Mouse (Mus musculus): ENCODE results near the gene Slc26a10. TPM values are rescaled to one million over a fixed set of nuclear protein-coding genes. Genes with fewer than 3 reads are reported as not detected.

Slc26a10 gene
- polyA plus RNA-seq, 2 experiments, result 1.3 to 1.7 TPM

DNA sequence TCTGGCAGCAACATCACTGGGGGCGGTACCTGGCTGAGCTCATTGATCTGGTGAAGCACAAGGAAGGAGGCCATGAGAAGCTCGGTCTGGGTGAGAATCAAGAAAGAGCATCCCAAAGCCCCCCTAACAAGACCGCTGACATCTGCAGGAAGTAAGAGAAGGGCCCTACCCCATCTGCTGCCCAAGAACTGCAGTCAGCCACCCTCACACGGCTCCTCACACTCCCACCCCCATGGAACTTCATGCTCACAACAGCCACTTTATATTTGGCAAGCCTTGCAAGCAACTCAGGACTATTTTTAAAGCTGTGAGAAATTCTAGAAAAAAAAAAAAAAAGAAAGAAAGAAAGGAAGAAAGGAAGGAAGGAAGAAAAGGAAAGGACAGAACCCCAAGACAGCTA is 28.5 kb upstream of the Slc26a10 start:
- Histone ChIP-seq H3K4me3 (ENCODE audit: insufficient read depth in 1 of 2, low read depth in 2 of 2, low read length in 2 of 2) (0 out of 4 replicates have a peak overlapping the region, but pooled peaks of 1 of the 2 experiments have one; percentile 89), H3K9me3 (ENCODE audit: control insufficient read depth, low read length) (no peaks in the 10 kb centered on the region), H3K36me3 (replicated peaks; ENCODE audit: control insufficient read depth, insufficient read depth, low read depth) (peaks cover 54% of the 10 kb centered on the region), H3K4me1 (replicated peaks; ENCODE audit: control insufficient read depth in 2 of 2, insufficient read depth in 2 of 2, low read length in 1 of 2) (peaks cover 39 to 50% of the 10 kb centered on the region in 2 experiments), H3K27me3 (ENCODE audit: control insufficient read depth, insufficient read depth, low read length) (no peaks in the 10 kb centered on the region), H3K27ac (peak overlapping the region; percentile 80), H3K9ac (replicated peaks) (peak overlapping the region; percentile 88), H3K4me2 (ENCODE audit: low read depth) (peak overlapping the region; percentile 88)
- ATAC-seq (ENCODE audit: insufficient read depth) (no peak), DNase-seq (ENCODE audit: low read depth in 3 of 3, low spot score in 3 of 3) (no peak)
- TF ChIP-seq EP300 (IDR thresholded peaks at IDR 0.05; ENCODE audit: low read depth) (no peak), CTCF (IDR thresholded peaks at IDR 0.05; ENCODE audit: low read depth) (no peak)
- WGBS (ENCODE audit: insufficient replicate concordance), result 83% methylated on average over 4 of the region's 4 CpGs

DNA sequence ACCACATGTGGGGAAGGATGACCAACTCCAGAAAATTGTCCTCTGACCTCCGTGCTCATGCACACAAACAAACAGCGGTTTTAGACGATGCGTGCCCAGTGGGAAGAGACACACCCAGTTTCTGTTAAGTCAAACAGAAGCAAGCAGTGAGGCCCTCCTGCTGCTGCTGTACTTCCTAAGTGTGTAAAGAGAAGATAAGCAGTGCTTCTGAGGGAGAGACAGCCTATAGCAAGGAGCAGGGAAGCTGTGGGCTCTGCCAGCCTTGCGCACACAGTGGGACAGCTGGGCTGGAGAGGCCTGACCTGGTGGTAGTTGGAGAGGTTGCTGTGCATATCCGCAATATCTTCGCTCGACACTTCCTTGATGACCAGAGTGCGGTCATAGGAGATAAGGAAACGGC is 24.9 kb upstream of the Slc26a10 start:
- peak; percentile 89 for ATAC-seq (ENCODE audit: insufficient read depth)
- H3K4me2 ChIP-seq (ENCODE audit: low read depth), result peak overlapping the region; percentile 91
- DNase-seq (ENCODE audit: low read depth in 3 of 3, low spot score in 3 of 3), result peak; percentile 83 to 89 (median 85)
- H3K27me3 ChIP-seq (ENCODE audit: control insufficient read depth, insufficient read depth, low read length), result no peaks in the 10 kb centered on the region
- no peaks in the 10 kb centered on the region for H3K9me3 ChIP-seq (ENCODE audit: control insufficient read depth, low read length)
- peaks cover 59 to 62% of the 10 kb centered on the region in 2 experiments for H3K4me1 ChIP-seq (replicated peaks; ENCODE audit: control insufficient read depth in 2 of 2, insufficient read depth in 2 of 2, low read length in 1 of 2)
- 10% methylated on average over 10 of the region's 10 CpGs for WGBS (ENCODE audit: insufficient replicate concordance)
- peak overlapping the region; percentile 52 to 53 for H3K4me3 ChIP-seq (ENCODE audit: insufficient read depth in 1 of 2, low read depth in 2 of 2, low read length in 2 of 2)
- H3K27ac ChIP-seq, result peak overlapping the region; percentile 100
- peak overlapping the region; percentile 85 for H3K9ac ChIP-seq (replicated peaks)
- H3K36me3 ChIP-seq (replicated peaks; ENCODE audit: control insufficient read depth, insufficient read depth, low read depth), result peaks cover 85% of the 10 kb centered on the region
- peak; percentile 92 for TF ChIP-seq EP300 (IDR thresholded peaks at IDR 0.05; ENCODE audit: low read depth)
- no peak; the same call in 1 of the 2 replicates for TF ChIP-seq CTCF (IDR thresholded peaks at IDR 0.05; ENCODE audit: low read depth)

DNA sequence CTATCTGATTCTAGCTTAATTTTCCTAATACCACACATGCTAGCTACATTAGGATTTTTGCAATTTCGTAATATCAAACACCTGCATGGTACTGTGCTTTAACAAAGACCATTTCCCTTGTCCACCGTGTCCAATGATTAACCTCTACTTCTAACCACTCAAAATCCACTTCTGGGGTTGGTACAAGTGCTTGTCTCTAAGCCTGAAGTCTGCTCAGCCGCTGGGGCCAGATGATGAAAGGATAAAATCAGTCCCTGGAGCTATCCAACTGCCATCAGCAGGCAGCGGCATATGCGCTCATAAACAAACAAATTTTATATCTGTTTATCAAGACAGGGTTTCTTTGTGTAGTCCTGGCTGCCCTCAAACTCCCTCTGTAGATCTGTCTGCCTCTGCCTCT is 24.1 kb upstream of the Slc26a10 start:
- DNase-seq (ENCODE audit: low read depth in 3 of 3, low spot score in 3 of 3) (no peak), ATAC-seq (ENCODE audit: insufficient read depth) (peak; percentile 18; the same call in 1 of the 2 replicates)
- Histone ChIP-seq H3K27me3 (ENCODE audit: control insufficient read depth, insufficient read depth, low read length) (no peaks in the 10 kb centered on the region), H3K36me3 (replicated peaks; ENCODE audit: control insufficient read depth, insufficient read depth, low read depth) (peaks cover 93% of the 10 kb centered on the region), H3K27ac (peak overlapping the region; percentile 100), H3K9ac (replicated peaks) (peak overlapping the region; percentile 85), H3K4me3 (ENCODE audit: insufficient read depth in 1 of 2, low read depth in 2 of 2, low read length in 2 of 2) (peak overlapping the region; percentile 52 to 53), H3K9me3 (ENCODE audit: control insufficient read depth, low read length) (no peaks in the 10 kb centered on the region), H3K4me2 (ENCODE audit: low read depth) (peak overlapping the region; percentile 91), H3K4me1 (replicated peaks; ENCODE audit: control insufficient read depth in 2 of 2, insufficient read depth in 2 of 2, low read length in 1 of 2) (peaks cover 53 to 54% of the 10 kb centered on the region in 2 experiments)
- 29% methylated on average over 5 of the region's 5 CpGs for WGBS (ENCODE audit: insufficient replicate concordance)
- TF ChIP-seq CTCF (IDR thresholded peaks at IDR 0.05; ENCODE audit: low read depth) (no peak), EP300 (IDR thresholded peaks at IDR 0.05; ENCODE audit: low read depth) (peak; percentile 15; the same call in 1 of the 2 replicates)

DNA sequence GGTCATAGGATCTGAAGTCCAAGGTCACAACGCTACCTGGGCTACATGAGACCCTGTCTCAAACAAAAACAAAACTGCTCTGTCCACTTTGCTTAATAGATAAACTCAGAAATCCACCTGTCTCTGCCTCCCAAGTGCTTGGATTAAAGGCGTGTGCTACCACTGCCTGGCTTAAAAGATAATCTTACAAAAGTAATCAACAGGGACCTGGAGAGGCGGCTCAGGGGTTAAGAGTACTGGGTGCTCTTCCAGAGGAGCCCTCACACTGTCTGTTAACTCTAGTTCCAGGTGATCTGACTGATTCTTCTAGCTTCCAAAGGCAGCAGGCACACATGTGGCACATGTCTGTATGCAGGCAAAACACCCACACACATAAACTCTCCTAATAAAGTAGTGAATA is 22.7 kb upstream of the Slc26a10 start:
- 17% methylated on average over 3 of the region's 3 CpGs for WGBS (ENCODE audit: insufficient replicate concordance)

DNA sequence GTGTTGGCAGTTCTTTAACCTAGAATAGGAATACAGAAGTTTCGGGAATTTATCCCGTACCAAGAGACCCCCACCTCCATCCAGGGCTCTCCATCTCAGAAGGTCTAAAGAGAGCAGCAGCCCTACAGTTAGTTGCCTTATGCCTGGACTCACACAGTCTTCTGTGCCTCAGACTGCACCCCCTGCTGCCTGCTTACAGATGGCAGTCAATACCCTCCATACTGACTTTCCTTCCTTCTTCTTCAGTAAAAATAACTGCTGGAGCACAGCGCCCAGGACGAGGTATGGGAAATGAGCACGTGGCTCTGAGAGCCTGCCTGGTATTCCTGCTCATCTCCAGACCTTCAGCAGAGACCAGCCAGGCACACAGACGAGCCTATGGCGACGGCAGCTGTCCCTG is 19.8 kb upstream of the Slc26a10 start:
- no peak for ATAC-seq (ENCODE audit: insufficient read depth)
- Histone ChIP-seq H3K4me1 (replicated peaks; ENCODE audit: control insufficient read depth in 2 of 2, insufficient read depth in 2 of 2, low read length in 1 of 2) (peaks cover 32 to 37% of the 10 kb centered on the region in 2 experiments), H3K9ac (replicated peaks) (no peak overlapping the region), H3K27me3 (ENCODE audit: control insufficient read depth, insufficient read depth, low read length) (no peaks in the 10 kb centered on the region), H3K4me2 (ENCODE audit: low read depth) (no peak overlapping the region), H3K4me3 (ENCODE audit: insufficient read depth in 1 of 2, low read depth in 2 of 2, low read length in 2 of 2) (no peak overlapping the region), H3K36me3 (replicated peaks; ENCODE audit: control insufficient read depth, insufficient read depth, low read depth) (peaks cover 77% of the 10 kb centered on the region), H3K9me3 (ENCODE audit: control insufficient read depth, low read length) (no peaks in the 10 kb centered on the region), H3K27ac (no peak overlapping the region; the same call in 1 of the 2 replicates)
- 75% methylated on average over 8 of the region's 8 CpGs for WGBS (ENCODE audit: insufficient replicate concordance)
- TF ChIP-seq CTCF (IDR thresholded peaks at IDR 0.05; ENCODE audit: low read depth) (peak; percentile 52), EP300 (IDR thresholded peaks at IDR 0.05; ENCODE audit: low read depth) (no peak)
- no peak for DNase-seq (ENCODE audit: low read depth in 3 of 3, low spot score in 3 of 3)

More for the DNA sequence above, 22.7 kb upstream of the Slc26a10 start:
- no peaks in the 10 kb centered on the region for H3K9me3 ChIP-seq (ENCODE audit: control insufficient read depth, low read length)
- peak; percentile 86 for TF ChIP-seq EP300 (IDR thresholded peaks at IDR 0.05; ENCODE audit: low read depth)
- no peak for TF ChIP-seq CTCF (IDR thresholded peaks at IDR 0.05; ENCODE audit: low read depth)
- ATAC-seq (ENCODE audit: insufficient read depth), result peak; percentile 75
- H3K9ac ChIP-seq (replicated peaks), result peak overlapping the region; percentile 85
- peaks cover 48 to 49% of the 10 kb centered on the region in 2 experiments for H3K4me1 ChIP-seq (replicated peaks; ENCODE audit: control insufficient read depth in 2 of 2, insufficient read depth in 2 of 2, low read length in 1 of 2)
- peak overlapping the region; percentile 3 to 15; a peak in 3 of 4 replicates for H3K4me3 ChIP-seq (ENCODE audit: insufficient read depth in 1 of 2, low read depth in 2 of 2, low read length in 2 of 2)
- H3K36me3 ChIP-seq (replicated peaks; ENCODE audit: control insufficient read depth, insufficient read depth, low read depth), result peaks cover 93% of the 10 kb centered on the region
- peak; percentile 59 to 73 (median 69) for DNase-seq (ENCODE audit: low read depth in 3 of 3, low spot score in 3 of 3)
- peak overlapping the region; percentile 100 for H3K27ac ChIP-seq
- H3K27me3 ChIP-seq (ENCODE audit: control insufficient read depth, insufficient read depth, low read length), result no peaks in the 10 kb centered on the region
- peak overlapping the region; percentile 91 for H3K4me2 ChIP-seq (ENCODE audit: low read depth)
